Mouse (Mus musculus): ENCODE data around the gene Btnl10. TPM values are rescaled to one million over a fixed set of nuclear protein-coding genes. Genes with fewer than 3 reads are reported as not detected.
A peak's percentile ranks its signal among the peaks of the same experiment; 100 is the strongest.

Btnl10 gene
- polyA plus RNA-seq (2015; fragmentation: Nextera tagmentation; extraction: Ambion mirVana) = 0.10 TPM in 1 of 2 replicates, not detected in the other

DNA sequence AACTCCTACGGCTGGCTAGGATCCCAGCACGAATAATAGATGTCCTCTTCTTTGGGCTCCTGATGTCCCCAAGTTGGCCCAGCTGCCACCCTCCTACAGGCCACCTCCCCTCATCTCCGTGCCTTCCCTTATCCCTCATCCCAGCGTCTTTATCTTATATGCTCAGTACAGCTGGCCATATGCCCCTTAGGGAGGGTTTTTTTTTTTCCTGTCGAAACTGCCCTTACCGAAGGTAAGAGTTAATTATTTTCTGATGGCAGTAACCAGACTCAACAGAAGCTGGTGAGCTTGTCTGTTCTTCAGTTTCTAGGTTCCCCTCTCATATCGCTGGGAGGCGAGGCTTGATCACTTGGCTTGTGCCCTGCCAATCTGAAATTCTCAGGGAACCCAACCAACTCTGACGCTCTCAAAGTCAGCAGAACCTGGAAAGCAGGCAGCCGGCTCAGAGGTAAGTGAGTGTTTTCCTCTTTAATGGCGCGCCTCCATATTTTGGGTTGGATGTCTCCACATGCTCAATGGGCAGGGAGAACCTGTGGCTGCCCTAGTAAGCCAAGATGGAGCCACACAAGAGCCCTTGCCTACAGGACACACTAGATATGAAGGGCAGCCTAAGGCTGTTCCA is at the start of gene Btnl10:
TSS of gene Btnl10 (plus strand) at position 164 of the 622 bp plus-strand sequence.
- Histone ChIP-seq H3K4me3 (ENCODE audit: low read length) (no peak within 1 kb of the TSS), H3K4me2 (replicated peaks; ENCODE audit: low read depth, low read length) (no peak within 1 kb of the TSS), H3K9me3 (ENCODE audit: low read length) (no peaks in the 10 kb centered on the region), H3K9ac (replicated peaks; ENCODE audit: low read length) (no peak within 1 kb of the TSS), H3K27me3 (ENCODE audit: insufficient read depth, low read length) (no peaks in the 10 kb centered on the region), H3K4me1 (ENCODE audit: insufficient read depth, low read length) (no peaks in the 10 kb centered on the region), H3K36me3 (ENCODE audit: insufficient read depth, low read length) (no peaks in the 10 kb centered on the region), H3K27ac (ENCODE audit: low read length) (no peak within 1 kb of the TSS)
- no peak for ATAC-seq (ENCODE audit: low FRiP score, low TSS enrichment)
- 77% methylated on average over 12 of the region's 12 CpGs for WGBS

DNA sequence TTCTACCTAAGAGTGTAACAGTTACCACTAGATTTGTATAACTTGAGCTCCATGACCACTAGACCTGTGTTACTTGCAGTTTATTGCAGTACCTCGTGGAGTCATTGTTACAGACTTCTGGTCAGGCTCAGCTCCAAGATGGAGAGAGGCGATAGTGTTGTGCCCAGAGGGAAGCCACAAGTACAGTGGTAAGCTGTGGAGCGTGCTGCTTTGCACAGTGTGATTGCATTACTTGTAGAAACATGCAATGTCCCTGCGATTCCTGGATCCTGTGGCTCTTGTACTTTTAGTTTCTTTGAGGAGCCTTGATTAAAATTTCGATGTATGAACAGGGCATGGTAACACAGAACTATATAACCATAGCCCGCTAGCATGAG is 49.8 kb upstream of the Btnl10 start:
- peak; percentile 57; the same call in 1 of the 2 replicates for ATAC-seq (ENCODE audit: low FRiP score, low TSS enrichment)

DNA sequence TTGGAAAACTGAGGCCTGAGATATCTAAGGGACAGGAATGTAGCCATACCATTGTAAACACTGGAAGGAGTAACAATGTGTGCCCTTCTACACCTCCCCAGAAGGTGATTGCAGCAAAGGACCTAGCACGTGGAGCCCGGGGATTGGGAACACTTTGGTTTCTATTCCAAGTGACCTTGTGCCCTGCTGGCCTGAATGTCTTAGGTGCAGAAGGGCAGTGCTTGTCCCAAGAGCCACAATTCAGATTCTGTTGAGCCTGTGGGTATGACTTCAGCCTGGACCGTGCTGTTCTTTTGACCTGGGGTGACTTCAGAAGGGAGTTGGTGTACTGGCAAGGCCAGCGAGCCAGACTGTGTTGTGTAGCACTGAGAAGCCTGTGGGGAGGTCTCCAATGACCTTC is 46.7 kb upstream of the Btnl10 start:
- WGBS = 84% methylated on average over 4 of the region's 4 CpGs
- H3K4me3 ChIP-seq (ENCODE audit: low read length) = no peak overlapping the region
- H3K4me1 ChIP-seq (ENCODE audit: insufficient read depth, low read length) = peaks cover 9% of the 10 kb centered on the region; the same call in 1 of the 2 replicates

More for the DNA sequence above, 49.8 kb upstream of the Btnl10 start:
- Histone ChIP-seq H3K9ac (replicated peaks; ENCODE audit: low read length) (peak overlapping the region; percentile 72), H3K36me3 (ENCODE audit: insufficient read depth, low read length) (peaks cover 14% of the 10 kb centered on the region; the same call in 1 of the 2 replicates), H3K27ac (ENCODE audit: low read length) (peak overlapping the region; percentile 87; the same call in 1 of the 2 replicates), H3K9me3 (ENCODE audit: low read length) (no peaks in the 10 kb centered on the region), H3K4me1 (ENCODE audit: insufficient read depth, low read length) (peaks cover 9% of the 10 kb centered on the region; the same call in 1 of the 2 replicates), H3K4me2 (replicated peaks; ENCODE audit: low read depth, low read length) (peak overlapping the region; percentile 55), H3K4me3 (ENCODE audit: low read length) (peak overlapping the region; percentile 75), H3K27me3 (ENCODE audit: insufficient read depth, low read length) (no peaks in the 10 kb centered on the region)
- 72% methylated on average over 6 of the region's 6 CpGs for WGBS

DNA sequence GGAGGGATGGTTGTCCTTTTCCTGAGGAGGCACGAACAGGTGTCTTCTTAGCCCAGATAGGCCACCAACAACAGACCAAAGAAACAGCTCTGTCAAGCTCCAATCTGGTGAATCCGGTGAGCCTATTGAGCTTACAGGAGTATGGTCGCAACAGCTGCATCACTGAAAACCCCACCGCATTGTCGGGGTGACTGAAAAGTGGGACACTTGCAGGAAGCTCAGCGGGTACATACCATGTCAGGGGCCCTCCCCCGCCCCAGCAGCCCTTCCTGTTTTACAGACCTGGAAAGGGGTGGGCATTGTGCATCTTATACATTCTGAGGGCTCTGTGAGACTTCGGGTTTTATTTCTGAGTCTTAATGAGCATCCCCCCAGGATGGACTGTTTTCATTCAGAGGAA is 34.0 kb upstream of the Btnl10 start:
- Histone ChIP-seq H3K4me2 (replicated peaks; ENCODE audit: low read depth, low read length) (no peak overlapping the region), H3K27ac (ENCODE audit: low read length) (no peak overlapping the region), H3K9ac (replicated peaks; ENCODE audit: low read length) (no peak overlapping the region), H3K9me3 (ENCODE audit: low read length) (no peaks in the 10 kb centered on the region), H3K27me3 (ENCODE audit: insufficient read depth, low read length) (no peaks in the 10 kb centered on the region), H3K4me3 (ENCODE audit: low read length) (no peak overlapping the region), H3K36me3 (ENCODE audit: insufficient read depth, low read length) (peaks cover 29% of the 10 kb centered on the region), H3K4me1 (ENCODE audit: insufficient read depth, low read length) (no peaks in the 10 kb centered on the region)
- WGBS = 86% methylated on average over 8 of the region's 8 CpGs
- no peak for ATAC-seq (ENCODE audit: low FRiP score, low TSS enrichment)

More for the DNA sequence above, 46.7 kb upstream of the Btnl10 start:
- H3K27me3 ChIP-seq (ENCODE audit: insufficient read depth, low read length) = no peaks in the 10 kb centered on the region
- H3K4me2 ChIP-seq (replicated peaks; ENCODE audit: low read depth, low read length) = no peak overlapping the region
- H3K9ac ChIP-seq (replicated peaks; ENCODE audit: low read length) = no peak overlapping the region
- no peaks in the 10 kb centered on the region for H3K9me3 ChIP-seq (ENCODE audit: low read length)
- H3K36me3 ChIP-seq (ENCODE audit: insufficient read depth, low read length) = peaks cover 14% of the 10 kb centered on the region; the same call in 1 of the 2 replicates
- no peak for ATAC-seq (ENCODE audit: low FRiP score, low TSS enrichment)
- H3K27ac ChIP-seq (ENCODE audit: low read length) = no peak overlapping the region

DNA sequence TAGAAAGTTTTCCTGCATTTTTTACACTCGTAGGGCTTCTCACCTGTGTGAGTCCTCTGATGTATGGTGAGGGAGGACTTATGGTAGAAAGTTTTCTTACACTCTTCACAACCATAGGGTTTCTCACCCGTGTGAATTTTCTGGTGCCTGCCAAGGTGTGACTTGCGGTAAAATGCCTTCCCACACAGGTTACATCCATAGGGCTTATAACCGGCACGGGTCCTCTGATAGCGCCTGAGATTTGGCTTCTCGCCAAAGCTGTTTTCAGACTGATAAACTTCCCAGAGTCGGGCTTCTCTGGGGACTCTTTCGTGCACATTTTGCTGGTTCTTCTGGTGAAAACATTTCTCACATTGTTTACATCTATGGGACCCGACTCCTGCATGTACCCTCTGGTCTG is 27.2 kb upstream of the Btnl10 start:
- Histone ChIP-seq H3K9ac (replicated peaks; ENCODE audit: low read length) (no peak overlapping the region), H3K4me1 (ENCODE audit: insufficient read depth, low read length) (no peaks in the 10 kb centered on the region), H3K27ac (ENCODE audit: low read length) (no peak overlapping the region), H3K4me3 (ENCODE audit: low read length) (no peak overlapping the region), H3K27me3 (ENCODE audit: insufficient read depth, low read length) (no peaks in the 10 kb centered on the region), H3K9me3 (ENCODE audit: low read length) (no peaks in the 10 kb centered on the region), H3K4me2 (replicated peaks; ENCODE audit: low read depth, low read length) (no peak overlapping the region), H3K36me3 (ENCODE audit: insufficient read depth, low read length) (peaks cover 35% of the 10 kb centered on the region)
- ATAC-seq (ENCODE audit: low FRiP score, low TSS enrichment) = no peak
- WGBS = 83% methylated on average over 10 of the region's 10 CpGs

DNA sequence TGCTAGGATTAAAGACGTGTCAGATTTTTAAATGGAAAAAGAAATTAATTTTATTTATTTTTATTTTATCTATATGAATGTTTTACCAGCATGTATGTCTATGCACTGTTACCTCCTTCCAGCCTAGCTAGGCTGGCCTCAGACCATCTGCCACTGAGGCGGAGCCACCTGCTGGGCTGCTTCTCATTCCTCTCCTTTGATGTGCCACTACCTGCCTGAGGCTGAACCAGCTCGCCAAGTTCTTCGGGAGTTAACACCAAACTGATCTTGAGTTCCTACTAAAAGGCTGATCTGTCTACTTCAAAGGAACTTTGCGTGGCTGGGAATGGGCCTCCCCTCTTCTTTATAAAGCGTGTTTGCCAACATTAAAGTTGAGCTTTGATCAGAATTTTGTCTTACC is 23.3 kb upstream of the Btnl10 start:
- ATAC-seq (ENCODE audit: low FRiP score, low TSS enrichment) = no peak
- Histone ChIP-seq H3K9ac (replicated peaks; ENCODE audit: low read length) (no peak overlapping the region), H3K36me3 (ENCODE audit: insufficient read depth, low read length) (peaks cover 44% of the 10 kb centered on the region), H3K4me1 (ENCODE audit: insufficient read depth, low read length) (no peaks in the 10 kb centered on the region), H3K27ac (ENCODE audit: low read length) (no peak overlapping the region), H3K4me3 (ENCODE audit: low read length) (no peak overlapping the region), H3K9me3 (ENCODE audit: low read length) (no peaks in the 10 kb centered on the region), H3K4me2 (replicated peaks; ENCODE audit: low read depth, low read length) (no peak overlapping the region), H3K27me3 (ENCODE audit: insufficient read depth, low read length) (no peaks in the 10 kb centered on the region)
- WGBS = 72% methylated on average over 6 of the region's 6 CpGs

DNA sequence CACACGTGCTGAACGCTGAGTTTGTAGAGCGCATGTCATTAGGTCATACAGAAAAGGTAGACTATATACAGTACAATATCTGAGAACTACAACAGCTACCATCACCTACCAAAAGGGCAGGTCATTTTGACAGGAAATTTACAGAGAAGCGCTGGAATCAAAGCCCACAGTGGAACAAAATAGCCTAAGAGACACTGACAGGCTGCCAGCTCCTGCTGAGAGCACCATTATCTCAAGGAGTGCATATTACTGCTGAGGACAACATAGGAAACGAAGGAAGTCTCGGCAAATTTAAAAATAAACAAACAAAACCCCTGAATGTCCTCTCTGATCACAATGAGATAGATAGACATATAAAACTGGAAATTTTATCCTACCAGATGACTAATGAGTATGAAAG is 20.2 kb upstream of the Btnl10 start:
- Histone ChIP-seq H3K27ac (ENCODE audit: low read length) (no peak overlapping the region), H3K4me2 (replicated peaks; ENCODE audit: low read depth, low read length) (no peak overlapping the region), H3K36me3 (ENCODE audit: insufficient read depth, low read length) (peaks cover 39% of the 10 kb centered on the region), H3K9ac (replicated peaks; ENCODE audit: low read length) (no peak overlapping the region), H3K9me3 (ENCODE audit: low read length) (no peaks in the 10 kb centered on the region), H3K4me3 (ENCODE audit: low read length) (no peak overlapping the region), H3K4me1 (ENCODE audit: insufficient read depth, low read length) (peaks cover 2% of the 10 kb centered on the region), H3K27me3 (ENCODE audit: insufficient read depth, low read length) (no peaks in the 10 kb centered on the region)
- WGBS = 85% methylated on average over 6 of the region's 6 CpGs
- ATAC-seq (ENCODE audit: low FRiP score, low TSS enrichment) = no peak

DNA sequence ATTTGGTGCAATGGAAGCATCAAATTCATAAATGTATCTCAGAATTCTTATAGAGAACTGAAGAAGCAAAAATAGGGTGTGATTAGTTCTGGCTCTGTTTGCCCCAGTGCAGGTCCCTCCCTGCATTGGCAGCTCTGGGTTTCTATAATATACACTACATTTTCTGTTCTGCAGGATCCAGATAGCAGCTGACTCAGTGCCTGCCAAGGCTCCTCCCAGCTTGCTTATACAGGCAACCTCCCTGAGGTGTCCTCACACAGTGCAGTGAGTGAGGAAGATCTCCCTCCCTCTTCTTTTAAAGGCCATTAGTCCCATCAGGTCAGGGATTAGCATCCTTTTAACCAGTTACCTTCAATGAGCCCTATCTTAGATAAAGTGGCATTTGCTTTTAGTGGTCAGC is 16.6 kb upstream of the Btnl10 start:
- Histone ChIP-seq H3K36me3 (ENCODE audit: insufficient read depth, low read length) (peaks cover 30% of the 10 kb centered on the region; the same call in 1 of the 2 replicates), H3K27me3 (ENCODE audit: insufficient read depth, low read length) (no peaks in the 10 kb centered on the region), H3K4me2 (replicated peaks; ENCODE audit: low read depth, low read length) (no peak overlapping the region), H3K9me3 (ENCODE audit: low read length) (no peaks in the 10 kb centered on the region), H3K4me3 (ENCODE audit: low read length) (no peak overlapping the region), H3K9ac (replicated peaks; ENCODE audit: low read length) (no peak overlapping the region), H3K27ac (ENCODE audit: low read length) (no peak overlapping the region), H3K4me1 (ENCODE audit: insufficient read depth, low read length) (peaks cover 12% of the 10 kb centered on the region)
- ATAC-seq (ENCODE audit: low FRiP score, low TSS enrichment) = no peak

DNA sequence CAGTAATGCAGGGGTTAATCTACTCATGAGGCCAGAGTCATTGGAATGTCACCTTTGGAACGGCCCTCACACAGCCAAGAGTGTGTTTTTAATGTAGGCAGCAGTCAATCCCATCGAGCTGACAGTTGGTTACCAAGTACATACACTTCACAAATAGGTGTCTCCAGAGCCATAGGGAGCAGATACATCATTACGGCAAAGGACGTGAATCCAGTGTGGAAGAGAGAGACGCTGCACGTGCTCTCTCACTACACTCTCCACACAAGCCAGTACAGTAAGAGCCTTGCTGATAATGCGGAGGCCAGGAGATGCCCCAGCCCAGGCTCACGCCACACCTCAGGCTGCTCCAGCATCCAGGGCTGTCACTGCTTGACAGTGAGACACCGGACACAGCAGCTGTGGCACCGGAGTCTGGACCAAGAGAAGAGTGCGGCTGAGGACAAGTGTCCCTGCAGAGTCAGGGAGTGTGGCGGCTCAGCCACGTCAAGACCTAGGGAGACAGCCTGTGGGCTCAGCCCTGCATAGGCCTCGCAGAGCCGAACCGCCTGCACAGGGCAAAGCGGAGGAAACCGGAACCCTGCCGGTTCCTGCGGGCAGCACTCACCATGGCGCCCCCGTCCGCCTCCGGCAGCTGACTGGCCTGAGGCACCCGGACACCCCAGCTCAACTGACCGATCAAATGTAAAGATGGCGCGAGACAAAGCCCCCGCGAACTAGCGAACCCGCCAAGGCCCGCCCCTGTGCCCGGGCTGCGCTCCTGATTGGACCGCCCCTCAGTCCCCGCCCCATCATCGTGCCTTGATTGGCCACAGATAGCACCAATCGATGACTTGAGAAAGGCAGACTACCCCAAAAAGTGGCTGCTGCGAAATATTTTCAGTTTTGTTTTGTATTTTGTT is 13.9 kb upstream of the Btnl10 start, which contains the start of gene Zfp39:
TSS of gene Zfp39 (minus strand) at position 715 of the 899 bp plus-strand sequence.
- Histone ChIP-seq H3K9me3 (ENCODE audit: low read length) (no peaks in the 10 kb centered on the region), H3K4me2 (replicated peaks; ENCODE audit: low read depth, low read length) (peak within 1 kb of the TSS; percentile 90)

More for the DNA sequence above, 13.9 kb upstream of the Btnl10 start, which contains the start of gene Zfp39:
- peaks cover 12% of the 10 kb centered on the region for H3K4me1 ChIP-seq (ENCODE audit: insufficient read depth, low read length)
- under 1% methylated on average over 40 of the region's 40 CpGs for WGBS
- peaks cover 25% of the 10 kb centered on the region; the same call in 1 of the 2 replicates for H3K36me3 ChIP-seq (ENCODE audit: insufficient read depth, low read length)
- peak within 1 kb of the TSS; percentile 92 for H3K9ac ChIP-seq (replicated peaks; ENCODE audit: low read length)
- peak within 1 kb of the TSS; percentile 90 for H3K4me3 ChIP-seq (ENCODE audit: low read length)
- H3K27ac ChIP-seq (ENCODE audit: low read length) = peak within 1 kb of the TSS; percentile 94
- H3K27me3 ChIP-seq (ENCODE audit: insufficient read depth, low read length) = no peaks in the 10 kb centered on the region
- ATAC-seq (ENCODE audit: low FRiP score, low TSS enrichment) = peak; percentile 98
